Mouse (Mus musculus) olfactory bulb, adult 2 months (tissue): Measurements from ENCODE around the gene Ropn1. TPM values are rescaled to one million over a fixed set of nuclear protein-coding genes. Genes with fewer than 3 reads are reported as not detected.
"Not testable (repeated sequence)": the region's sequence is repeated elsewhere in the genome, so short reads cannot be mapped to it uniquely, and the experiment has no call there.

Experiments
- H3K27ac ChIP-seq: fragments of 200-500 bp; 2 replicates; pipeline ENCODE4 v1.5.1; 2012; ENCODE audit warnings: low read depth, low read length; ENCODE audit not compliant: insufficient read depth
- H3K4me1 ChIP-seq: fragments of 200-500 bp; 2 replicates; pipeline ENCODE4 v1.6.1; 2012; ENCODE audit warnings: low read length; ENCODE audit not compliant: control insufficient read depth, insufficient read depth
- H3K4me3 ChIP-seq: fragments of 200-500 bp; 2 replicates; pipeline ENCODE4 v1.5.1; 2012; ENCODE audit warnings: mild to moderate bottlenecking, low read depth, low read length, moderate library complexity; ENCODE audit not compliant: insufficient read depth
- CTCF ChIP-seq: fragments of 200-500 bp; IDR thresholded peaks from 2 replicates; pipeline ENCODE4 v1.5.1; 2012; ENCODE audit warnings: low read depth, mild to moderate bottlenecking, low read length, moderate library complexity; ENCODE audit not compliant: insufficient read depth
- POLR2A ChIP-seq: fragments of 200-500 bp; IDR thresholded peaks from 2 replicates; pipeline ENCODE4 v1.6.1; 2012; ENCODE audit warnings: mild to moderate bottlenecking, low read depth, low read length, moderate library complexity; ENCODE audit not compliant: insufficient read depth
- WGBS: fragments of 180-500 bp; shearing (Covaris S2); methylation state at CpG from one replicate; pipeline ENCODE4 v1.1.7; 2018; 5-methylcytosine and 5-hydroxymethylcytosine counted together
- polyA plus RNA-seq: library from polyadenylated mRNA; stranded (reverse); fragments of >200 nt; gene quantifications from 2 replicates; pipeline ENCODE4 v1.2.4, GENCODE M21; 2012; ENCODE audit warnings: low replicate concordance; ENCODE audit not compliant: missing spikeins, insufficient read depth, insufficient read length

Ropn1 gene
- polyA plus RNA-seq, 1 experiment, result not detected

DNA sequence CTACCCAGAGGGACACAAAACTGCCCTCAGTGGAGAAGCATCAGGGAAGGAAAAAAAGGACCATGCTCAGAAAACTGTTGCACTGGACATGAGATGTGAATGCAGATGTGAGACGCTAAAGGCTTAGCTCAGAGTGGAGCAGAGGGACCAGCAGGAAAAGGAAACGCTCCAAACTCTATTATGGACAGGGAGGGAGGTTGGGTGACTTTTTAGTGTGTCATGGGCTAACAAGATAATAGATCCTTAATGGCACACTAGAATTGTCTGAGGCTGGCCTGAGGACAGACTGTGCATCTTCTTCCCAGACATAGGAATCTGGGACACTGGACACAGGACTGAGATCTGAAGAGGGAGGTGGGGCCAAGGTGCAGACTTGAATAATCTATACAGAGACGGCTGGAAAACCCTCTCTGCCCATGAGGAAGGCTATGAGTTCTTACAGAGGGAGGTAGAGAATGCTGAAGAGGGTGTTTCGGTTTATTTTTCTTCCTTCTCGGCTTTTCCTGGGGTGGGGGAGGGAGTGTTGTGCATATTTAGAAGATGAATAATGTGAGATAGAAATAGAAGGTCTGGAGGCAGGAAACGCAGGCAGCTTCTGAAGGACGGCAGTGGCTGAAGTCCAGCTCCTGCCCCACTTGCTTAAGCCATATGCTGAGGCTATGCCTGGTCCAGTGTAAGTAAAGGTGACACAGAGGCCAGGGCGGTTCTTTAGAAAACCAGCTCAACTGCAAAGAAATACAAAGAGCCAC lies 6.0 kb upstream of the Ropn1 start:
- TF ChIP-seq CTCF, result no peak
- no peak for TF ChIP-seq POLR2A
- Histone ChIP-seq H3K4me1 (peaks cover 8% of the 10 kb centered on the region; the same call in 1 of the 2 replicates), H3K27ac (no peak overlapping the region), H3K4me3 (no peak overlapping the region)
- 49% methylated on average over 8 of the region's 8 CpGs for WGBS

GRCm38 (mm10) chr16:34653023-34653422 lies 3.3 kb downstream of the Ropn1 start:
- no peaks in the 10 kb centered on the region for H3K4me1 ChIP-seq
- 70% methylated on average over 5 of the region's 5 CpGs for WGBS
- no peak overlapping the region for H3K27ac ChIP-seq
- H3K4me3 ChIP-seq, result no peak overlapping the region
- TF ChIP-seq CTCF, result no peak
- no peak for TF ChIP-seq POLR2A

DNA sequence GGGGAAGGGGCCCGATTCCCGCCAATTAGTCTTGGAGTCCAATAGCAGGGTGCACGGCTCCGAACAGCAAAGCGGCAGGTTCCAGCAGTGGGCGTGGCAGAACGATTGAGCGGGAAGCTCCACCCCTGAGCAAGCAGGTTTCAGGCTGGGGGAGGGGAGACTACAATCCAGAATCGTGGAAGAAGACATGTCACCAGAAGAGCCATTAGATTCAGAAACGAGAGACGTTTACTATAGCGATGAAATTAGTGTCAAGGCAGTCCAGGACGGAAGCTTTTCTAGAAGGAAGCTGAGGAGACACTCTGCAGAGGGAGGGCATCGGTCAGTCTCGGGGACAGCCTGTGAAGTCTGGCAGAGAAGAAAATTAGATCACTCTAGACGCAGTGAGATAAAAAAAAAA lies 7.8 kb downstream of the Ropn1 start:
- H3K27ac ChIP-seq, H3K4me1 ChIP-seq, H3K4me3 ChIP-seq: not testable (repeated sequence)
- 3% methylated on average over 16 of the region's 16 CpGs for WGBS

GRCm38 (mm10) chr16:34657983-34658382 lies 8.3 kb downstream of the Ropn1 start:
- no peaks in the 10 kb centered on the region for H3K4me1 ChIP-seq
- H3K4me3 ChIP-seq, result no peak overlapping the region
- 21% methylated on average over 5 of the region's 5 CpGs for WGBS
- no peak overlapping the region for H3K27ac ChIP-seq
- TF ChIP-seq CTCF, result no peak
- no peak for TF ChIP-seq POLR2A

DNA sequence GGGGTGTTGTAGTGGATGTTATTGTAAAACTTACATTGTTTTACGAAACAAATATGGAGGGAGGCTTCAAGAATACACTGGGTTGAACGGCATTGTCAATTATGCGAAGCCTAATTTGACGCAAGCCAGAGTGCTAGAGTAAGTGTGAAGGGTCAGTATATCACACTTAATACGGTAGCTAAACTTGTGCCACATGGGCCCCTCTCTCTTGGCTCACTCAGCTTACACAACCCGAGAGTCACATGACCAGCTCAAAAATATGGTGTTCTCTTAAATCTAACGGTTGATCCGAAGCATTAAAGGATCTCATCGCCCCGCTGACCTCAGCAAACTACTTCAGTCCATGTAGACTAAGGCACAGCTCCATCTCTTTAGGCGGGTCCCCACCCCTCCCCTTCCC lies 8.7 kb downstream of the Ropn1 start:
- H3K27ac ChIP-seq, result no peak overlapping the region
- no peak overlapping the region for H3K4me3 ChIP-seq
- no peak for TF ChIP-seq CTCF
- no peak for TF ChIP-seq POLR2A
- WGBS, result 44% methylated on average over 11 of the region's 11 CpGs
- no peaks in the 10 kb centered on the region for H3K4me1 ChIP-seq

- 87% methylated on average over 3 of the region's 3 CpGs for WGBS
- 0 out of 2 replicates have a peak, but pooled peaks cover 2% of the 10 kb centered on the region for H3K4me1 ChIP-seq
Measured at GRCm38 (mm10) chr16:34664553-34664952, 14.8 kb downstream of the Ropn1 start.

GRCm38 (mm10) chr16:34667031-34667726 lies 17.5 kb downstream of the Ropn1 start:
- H3K4me1 ChIP-seq, result 0 out of 2 replicates have a peak, but pooled peaks cover 2% of the 10 kb centered on the region
- no peak overlapping the region for H3K4me3 ChIP-seq
- WGBS, result 3% methylated on average over 20 of the region's 20 CpGs
- TF ChIP-seq POLR2A, result no peak
- TF ChIP-seq CTCF, result peak; percentile 86
- H3K27ac ChIP-seq, result no peak overlapping the region

More at GRCm38 (mm10) chr16:34664553-34664952, 14.8 kb downstream of the Ropn1 start:
- Histone ChIP-seq H3K4me3 (no peak overlapping the region), H3K27ac (no peak overlapping the region)
- TF ChIP-seq POLR2A (no peak), CTCF (no peak)

DNA sequence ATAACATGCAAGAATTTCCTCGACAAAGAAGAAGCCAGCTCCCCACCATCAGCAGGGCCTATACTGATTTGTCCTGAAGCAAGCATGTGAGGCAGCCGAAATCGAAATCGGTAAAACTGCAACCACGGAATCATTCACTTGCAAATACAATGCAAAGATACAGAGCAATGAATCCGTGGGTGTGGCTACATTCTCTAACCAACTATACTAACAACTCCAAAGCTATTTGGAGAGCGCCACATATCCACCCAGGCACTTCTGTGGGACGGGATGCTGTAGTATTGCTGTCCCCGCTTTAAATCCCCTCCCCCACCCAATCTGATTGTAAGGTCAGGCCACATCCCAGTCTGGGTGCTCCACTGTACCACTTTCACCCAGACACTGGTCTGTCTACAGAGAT lies 18.6 kb downstream of the Ropn1 start:
- 85% methylated on average over 9 of the region's 9 CpGs for WGBS
- Histone ChIP-seq H3K4me1 (0 out of 2 replicates have a peak, but pooled peaks cover 2% of the 10 kb centered on the region), H3K27ac (no peak overlapping the region), H3K4me3 (no peak overlapping the region)
- TF ChIP-seq POLR2A (no peak), CTCF (no peak)

DNA sequence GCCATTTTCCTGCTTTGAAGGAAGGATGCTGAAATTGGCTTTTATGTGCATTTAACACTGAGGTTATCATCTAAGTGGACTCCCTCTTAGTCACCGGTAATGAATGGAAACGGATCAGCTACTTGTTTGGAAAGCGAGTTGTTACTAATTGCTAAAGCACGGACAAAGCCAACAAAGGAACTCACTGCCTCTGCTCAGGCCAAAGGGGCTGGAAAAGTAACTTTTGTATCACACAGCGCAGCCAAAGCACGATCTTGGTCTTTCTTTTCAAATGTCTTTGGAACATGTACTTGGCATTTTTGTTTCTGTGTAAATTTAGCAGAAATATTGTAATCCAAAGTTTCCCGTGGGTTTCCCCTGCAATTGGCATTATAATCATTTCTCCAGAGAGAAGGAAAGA lies 22.2 kb downstream of the Ropn1 start:
- H3K27ac ChIP-seq, result no peak overlapping the region
- no peak overlapping the region for H3K4me3 ChIP-seq
- TF ChIP-seq CTCF (no peak), POLR2A (no peak)
- 61% methylated on average over 7 of the region's 7 CpGs for WGBS
- H3K4me1 ChIP-seq, result 0 out of 2 replicates have a peak, but pooled peaks cover 2% of the 10 kb centered on the region

GRCm38 (mm10) chr16:34672822-34673221 lies 23.1 kb downstream of the Ropn1 start:
- no peak overlapping the region for H3K27ac ChIP-seq
- H3K4me3 ChIP-seq, result no peak overlapping the region
- H3K4me1 ChIP-seq, result no peaks in the 10 kb centered on the region
- no peak for TF ChIP-seq POLR2A
- TF ChIP-seq CTCF, result no peak
- 65% methylated on average over 3 of the region's 3 CpGs for WGBS
